Mouse (Mus musculus): ENCODE measurements around the gene Foxj2.

- no peak for TF ChIP-seq POLR2A (IDR thresholded peaks at IDR 0.05; ENCODE audit: low read depth, low read length)
- TF ChIP-seq CTCF (IDR thresholded peaks at IDR 0.05; ENCODE audit: extremely low read depth, insufficient read depth, insufficient read length, insufficient replicate concordance), result no peak
These were observed 69.9 kb downstream of the Foxj2 start for GRCm38 (mm10) chr6:122889599-122889998.
